In the genomic region with DNA sequence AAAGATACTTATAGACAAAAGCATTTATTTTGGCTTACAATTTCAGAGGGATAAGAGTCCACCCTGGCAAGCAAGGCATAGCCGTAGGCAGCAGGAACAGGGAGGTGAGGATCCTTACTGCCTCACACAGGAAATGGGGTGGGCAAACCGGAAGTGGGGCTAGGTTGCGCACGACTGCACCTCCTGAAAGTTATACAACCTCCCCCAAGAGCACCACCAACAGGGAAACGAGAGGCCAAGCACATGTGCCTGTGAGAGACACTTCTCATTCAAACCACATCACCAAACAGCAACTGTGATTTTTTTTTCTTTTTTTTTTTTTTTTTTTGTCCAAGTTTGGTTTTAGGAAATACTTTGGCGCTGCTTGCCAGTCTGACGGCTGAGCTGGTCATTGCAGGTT, we compare ENCODE assay signal across 25 mouse cellular contexts. TPM values are rescaled to one million over a fixed set of nuclear protein-coding genes. Genes with fewer than 3 reads are reported as not detected.
DNase-seq lines count a peak whose midpoint lies in the region; ATAC-seq and TF ChIP-seq lines count a peak whose summit lies in the region.
"Had no signal": no experiment of that assay in that cellular context is flagged by ENCODE, and none has a peak within 500 bp of the region (broad histone marks: within the 10 kb centered on the region; RNA-seq: fewer than 3 reads in every experiment).

No protein-coding gene starts in this region.

- in situ Hi-C loops in ES-E14 (cut with MboI; ENCODE audit: low sequenced_read_pairs in 2 of 2, unreplicated experiment in 2 of 2) = no loop called here

- no peak overlapping the region for H3K27ac ChIP-seq in hindbrain, embryonic 15.5 days (replicated peaks)
- no peak overlapping the region for H3K27ac ChIP-seq in hindbrain, embryonic 12.5 days
- no peak overlapping the region for H3K27ac ChIP-seq in ES-E14 (ENCODE audit: insufficient read depth, low read depth, low read length, poor library complexity, severe bottlenecking)
- H3K27ac ChIP-seq: embryonic facial prominence, embryonic 10.5 days; forebrain, embryonic 10.5 days; gastrocnemius, adult 2 months; heart, embryonic 10.5 days had no signal

- H3K4me2 ChIP-seq in hindbrain, embryonic 15.5 days = peak overlapping the region; percentile 18; the same call in 1 of the 2 replicates
- no peak overlapping the region for H3K4me2 ChIP-seq in hindbrain, embryonic 12.5 days (replicated peaks)

- no peaks in the 10 kb centered on the region for H3K9me3 ChIP-seq in hindbrain, embryonic 15.5 days
- H3K9me3 ChIP-seq in hindbrain, embryonic 12.5 days (replicated peaks) = no peaks in the 10 kb centered on the region; the same call in 1 of the 2 replicates
- H3K9me3 ChIP-seq in ES-E14 (ENCODE audit: control insufficient read depth, insufficient read depth, low read depth, low read length) = no peaks in the 10 kb centered on the region
- H3K9me3 ChIP-seq: embryonic facial prominence, embryonic 10.5 days; forebrain, embryonic 10.5 days; heart, embryonic 10.5 days had no signal

- H3K36me3 ChIP-seq in hindbrain, embryonic 15.5 days = no peaks in the 10 kb centered on the region
- no peaks in the 10 kb centered on the region for H3K36me3 ChIP-seq in hindbrain, embryonic 12.5 days
- H3K36me3 ChIP-seq in ES-E14 (ENCODE audit: control insufficient read depth, insufficient read depth, low read length, poor library complexity, severe bottlenecking) = no peaks in the 10 kb centered on the region
- H3K36me3 ChIP-seq: embryonic facial prominence, embryonic 10.5 days; forebrain, embryonic 10.5 days; heart, embryonic 10.5 days had no signal

- H3K9ac ChIP-seq in hindbrain, embryonic 15.5 days = no peak overlapping the region
- H3K9ac ChIP-seq in hindbrain, embryonic 12.5 days = no peak overlapping the region
- H3K9ac ChIP-seq in ES-E14 (ENCODE audit: insufficient read depth, low read depth, low read length, poor library complexity, severe bottlenecking) = no peak overlapping the region

- 0 out of 2 replicates have a peak overlapping the region, but pooled peaks have one; percentile 10 for H3K4me3 ChIP-seq in hindbrain, embryonic 15.5 days
- no peak overlapping the region for H3K4me3 ChIP-seq in hindbrain, embryonic 12.5 days
- no peak overlapping the region for H3K4me3 ChIP-seq in ES-E14 (ENCODE audit: insufficient read depth in 1 of 2, low read depth in 1 of 2, low read length in 2 of 2, poor library complexity in 1 of 2, severe bottlenecking in 1 of 2)
- H3K4me3 ChIP-seq: embryonic facial prominence, embryonic 10.5 days; erythroblast, embryonic 14.5 days; forebrain, embryonic 10.5 days; gastrocnemius, adult 2 months; heart, embryonic 10.5 days had no signal

- ATAC-seq in hindbrain, embryonic 15.5 days (ENCODE audit: low FRiP score, low read depth) = no peak
- ATAC-seq in hindbrain, embryonic 12.5 days (ENCODE audit: low FRiP score) = no peak
- ATAC-seq: CD4-positive, CD25-positive, alpha-beta regulatory T cell, adult 4 months; forebrain, embryonic 14.5 days; inflammation-experienced regulatory T-cells, adult 6 months; intestine, postnatal 0 days had no signal

- no peaks in the 10 kb centered on the region for H3K4me1 ChIP-seq in hindbrain, embryonic 15.5 days (replicated peaks)
- H3K4me1 ChIP-seq in hindbrain, embryonic 12.5 days = no peaks in the 10 kb centered on the region
- no peaks in the 10 kb centered on the region for H3K4me1 ChIP-seq in ES-E14 (ENCODE audit: control insufficient read depth in 2 of 2, insufficient read depth in 2 of 2, low read length in 2 of 2, poor library complexity in 1 of 2)
- H3K4me1 ChIP-seq: forebrain, embryonic 10.5 days; heart, embryonic 10.5 days had no signal

- no peaks in the 10 kb centered on the region for H3K27me3 ChIP-seq in hindbrain, embryonic 15.5 days
- H3K27me3 ChIP-seq in hindbrain, embryonic 12.5 days = no peaks in the 10 kb centered on the region

- WGBS in hindbrain, embryonic 15.5 days = 54% methylated on average over 7 of the region's 7 CpGs
- 53% methylated on average over 7 of the region's 7 CpGs for WGBS in hindbrain, embryonic 12.5 days

- DNase-seq in embryo, embryonic 10 days (ENCODE audit: low spot score) = peak; percentile 18
- DNase-seq in embryo, embryonic 10.5 days (ENCODE audit: low spot score) = no peak
- DNase-seq in ES-E14 (ENCODE audit: low read depth, low spot score) = no peak
- DNase-seq in testis, postnatal 14 days (ENCODE audit: low spot score) = peak; percentile 57
- no peak for DNase-seq in cerebellum, adult 9-10 months
- DNase-seq: adrenal gland, postnatal 10 days; B cell, adult 2 months; cerebellum, adult 11 months; cerebellum, adult 8-10 months; cerebellum, postnatal 25 days; gastrocnemius, adult 2 months; gastrocnemius, postnatal 25 days; heart, postnatal 10 days; heart, postnatal 4 days had no signal

TF ChIP-seq in ES-E14, 5 proteins besides CTCF, POLR2A, EP300 and RAD21:
- TF ChIP-seq ZNF384 (IDR thresholded peaks at IDR 0.05; ENCODE audit: low read depth, low read length) (peak; percentile 37; the same call in 1 of the 2 replicates), ZC3H11A (IDR thresholded peaks at IDR 0.05; ENCODE audit: borderline replicate concordance, low read depth, low read length) (no peak), MAFK (IDR thresholded peaks at IDR 0.05; ENCODE audit: insufficient read depth, low read depth, low read length) (no peak), CHD2 (IDR thresholded peaks at IDR 0.05; ENCODE audit: low read depth, low read length) (no peak)

RNA-seq across cellular contexts. Expression of gene Gm37240, which starts 19.8 kb away (rescaled TPM):
- 0.80 and 0.87 TPM in 2 replicates for polyA plus RNA-seq in hindbrain, embryonic 15.5 days (2015; fragmentation: Nextera tagmentation; extraction: Ambion mirVana)
- 1.4 and 3.3 TPM in 2 replicates for polyA plus RNA-seq in hindbrain, embryonic 12.5 days (2016; fragmentation: Nextera tagmentation; extraction: Ambion mirVana)
- total RNA-seq in ES-E14 (2012; rRNA removed) = 0.58 and 1.2 TPM in 2 replicates
- total RNA-seq: granulocyte monocyte progenitor cell, adult 5-6 weeks had no signal
- polyA plus RNA-seq: erythroblast, embryonic 14.5 days had no signal

RNA-seq across cellular contexts. Expression of gene Glt28d2, which starts 19.8 kb away (rescaled TPM):
- polyA plus RNA-seq in hindbrain, embryonic 15.5 days (2015; fragmentation: Nextera tagmentation; extraction: Ambion mirVana) = 0.21 and 0.24 TPM in 2 replicates
- 0.46 and 0.50 TPM in 2 replicates for polyA plus RNA-seq in hindbrain, embryonic 12.5 days (2016; fragmentation: Nextera tagmentation; extraction: Ambion mirVana)
- total RNA-seq in ES-E14 (2012; rRNA removed) = 0.18 and 0.21 TPM in 2 replicates
- total RNA-seq: granulocyte monocyte progenitor cell, adult 5-6 weeks had no signal

Comparison
In these comparisons a context has a peak if more than half of its experiments do, and no peak if none do; other contexts are left out.
1. DNase-seq: peak in embryo, embryonic 10 days (single experiment) and testis, postnatal 14 days (single experiment); none in embryo, embryonic 10.5 days (single experiment), ES-E14 (single experiment) and cerebellum, adult 9-10 months (single experiment).